Comparison of ENCODE assay signal across 24 mouse cellular contexts in genomic region chr14:55335586-55335985, GRCm38 (mm10).
A peak's percentile ranks its signal among the peaks of the same experiment; 100 is the strongest.
DNase-seq lines count a peak whose midpoint lies in the region; ATAC-seq and TF ChIP-seq lines count a peak whose summit lies in the region.
"Had no signal": no experiment of that assay in that cellular context is flagged by ENCODE, and none has a peak within 500 bp of the region (broad histone marks: within the 10 kb centered on the region; RNA-seq: fewer than 3 reads in every experiment).

No protein-coding gene starts in this region.

- DNase-seq in cerebellum, postnatal 10 days = peak; percentile 49 to 70
- DNase-seq in cerebellum, adult 9-11 months = no peak
- DNase-seq in hindbrain, postnatal 0 days (ENCODE audit: low spot score) = peak; percentile 27
- no peak for DNase-seq in hindbrain, embryonic 11.5 days (ENCODE audit: low spot score)
- DNase-seq in midbrain, postnatal 0 days (ENCODE audit: low spot score) = peak; percentile 18
- DNase-seq in midbrain, embryonic 14.5 days = no peak
- DNase-seq: adrenal gland, adult 8-10 months; adrenal gland, postnatal 25 days; cerebellum, adult 11 months; gastrocnemius, postnatal 10 days; gastrocnemius, postnatal 36 days; heart, adult 2 months; heart, postnatal 14 days; heart, postnatal 4 days; kidney, adult 11 months had no signal

- H3K9me3 ChIP-seq in hindbrain, postnatal 0 days (ENCODE audit: low read length) = no peaks in the 10 kb centered on the region
- no peaks in the 10 kb centered on the region for H3K9me3 ChIP-seq in hindbrain, embryonic 11.5 days (ENCODE audit: control insufficient read depth, low read length)
- H3K9me3 ChIP-seq in midbrain, postnatal 0 days (ENCODE audit: low read length) = no peaks in the 10 kb centered on the region
- no peaks in the 10 kb centered on the region for H3K9me3 ChIP-seq in midbrain, embryonic 14.5 days (ENCODE audit: control insufficient read depth, low read length)
- H3K9me3 ChIP-seq: embryonic facial prominence, embryonic 12.5 days; embryonic facial prominence, embryonic 15.5 days; forebrain, embryonic 12.5 days; heart, embryonic 10.5 days; heart, embryonic 13.5 days; hindbrain, embryonic 12.5 days; hindbrain, embryonic 15.5 days; intestine, embryonic 15.5 days had no signal

- WGBS in hindbrain, postnatal 0 days = 93% methylated on average over 1 of the region's 1 CpGs
- whole genome bisulfite sequencing in hindbrain, embryonic 11.5 days = 88% methylated on average over 1 of the region's 1 CpGs
- 71% methylated on average over 1 of the region's 1 CpGs for WGBS in midbrain, postnatal 0 days
- WGBS in midbrain, embryonic 14.5 days = 78% methylated on average over 1 of the region's 1 CpGs

- no peak overlapping the region for H3K4me3 ChIP-seq in hindbrain, postnatal 0 days (ENCODE audit: low read length)
- no peak overlapping the region for H3K4me3 ChIP-seq in hindbrain, embryonic 11.5 days (ENCODE audit: low read depth, low read length)
- H3K4me3 ChIP-seq in midbrain, postnatal 0 days (ENCODE audit: low read depth, low read length) = no peak overlapping the region
- H3K4me3 ChIP-seq in midbrain, embryonic 14.5 days (replicated peaks; ENCODE audit: low read depth, low read length) = no peak overlapping the region
- H3K4me3 ChIP-seq: embryonic facial prominence, embryonic 12.5 days; embryonic facial prominence, embryonic 15.5 days; forebrain, embryonic 12.5 days; heart, adult 2 months; heart, embryonic 10.5 days; heart, embryonic 13.5 days; hindbrain, embryonic 12.5 days; hindbrain, embryonic 15.5 days; intestine, embryonic 15.5 days had no signal

- H3K4me2 ChIP-seq in hindbrain, postnatal 0 days (ENCODE audit: low read depth, low read length) = no peak overlapping the region
- H3K4me2 ChIP-seq in hindbrain, embryonic 11.5 days (replicated peaks; ENCODE audit: low read depth, low read length) = no peak overlapping the region
- H3K4me2 ChIP-seq in midbrain, postnatal 0 days (ENCODE audit: low read depth, low read length, poor library complexity, severe bottlenecking) = no peak overlapping the region
- no peak overlapping the region for H3K4me2 ChIP-seq in midbrain, embryonic 14.5 days (ENCODE audit: low read length)
- H3K4me2 ChIP-seq: embryonic facial prominence, embryonic 12.5 days; embryonic facial prominence, embryonic 15.5 days; forebrain, embryonic 12.5 days; heart, embryonic 13.5 days; hindbrain, embryonic 12.5 days; hindbrain, embryonic 15.5 days; intestine, embryonic 15.5 days had no signal

- ATAC-seq in hindbrain, postnatal 0 days = no peak
- no peak for ATAC-seq in hindbrain, embryonic 11.5 days (ENCODE audit: low FRiP score)
- ATAC-seq in midbrain, postnatal 0 days (ENCODE audit: low FRiP score) = no peak
- ATAC-seq in midbrain, embryonic 14.5 days (ENCODE audit: low FRiP score, low TSS enrichment) = no peak
- ATAC-seq: activated CD4-positive, CD25-positive, alpha-beta regulatory T cell, adult 4 months; intestine, embryonic 15.5 days had no signal

- no peaks in the 10 kb centered on the region for H3K36me3 ChIP-seq in hindbrain, postnatal 0 days (ENCODE audit: insufficient read depth, low read length)
- H3K36me3 ChIP-seq in hindbrain, embryonic 11.5 days (ENCODE audit: control insufficient read depth, insufficient read depth, low read length) = no peaks in the 10 kb centered on the region
- H3K36me3 ChIP-seq in midbrain, postnatal 0 days (ENCODE audit: insufficient read depth, low read length) = no peaks in the 10 kb centered on the region
- H3K36me3 ChIP-seq in midbrain, embryonic 14.5 days (ENCODE audit: control insufficient read depth, insufficient read depth, low read length) = no peaks in the 10 kb centered on the region
- H3K36me3 ChIP-seq: embryonic facial prominence, embryonic 12.5 days; embryonic facial prominence, embryonic 15.5 days; forebrain, embryonic 12.5 days; heart, embryonic 10.5 days; heart, embryonic 13.5 days; hindbrain, embryonic 12.5 days; hindbrain, embryonic 15.5 days; intestine, embryonic 15.5 days had no signal

- TF ChIP-seq CTCF in hindbrain, postnatal 0 days (IDR thresholded peaks at IDR 0.05; ENCODE audit: low read depth) = no peak
- no peak for TF ChIP-seq CTCF in midbrain, postnatal 0 days (IDR thresholded peaks at IDR 0.05)

- 0 out of 2 replicates have a peak overlapping the region, but pooled peaks have one; percentile 20 for H3K27ac ChIP-seq in hindbrain, postnatal 0 days
- no peak overlapping the region for H3K27ac ChIP-seq in hindbrain, embryonic 11.5 days (ENCODE audit: low read depth, low read length)
- H3K27ac ChIP-seq in midbrain, postnatal 0 days (ENCODE audit: low read depth, low read length) = no peak overlapping the region
- H3K27ac ChIP-seq in midbrain, embryonic 14.5 days (replicated peaks; ENCODE audit: low read depth, low read length) = no peak overlapping the region
- H3K27ac ChIP-seq: embryonic facial prominence, embryonic 12.5 days; embryonic facial prominence, embryonic 15.5 days; heart, adult 2 months; heart, embryonic 10.5 days; heart, embryonic 13.5 days; hindbrain, embryonic 12.5 days; hindbrain, embryonic 15.5 days; intestine, embryonic 15.5 days had no signal

- H3K27me3 ChIP-seq in hindbrain, postnatal 0 days (ENCODE audit: insufficient read depth, low read length) = no peaks in the 10 kb centered on the region
- H3K27me3 ChIP-seq in hindbrain, embryonic 11.5 days (ENCODE audit: control insufficient read depth, insufficient read depth, low read length) = no peaks in the 10 kb centered on the region
- H3K27me3 ChIP-seq in midbrain, postnatal 0 days (ENCODE audit: insufficient read depth, low read length) = no peaks in the 10 kb centered on the region
- H3K27me3 ChIP-seq in midbrain, embryonic 14.5 days (ENCODE audit: control insufficient read depth, insufficient read depth, low read length) = no peaks in the 10 kb centered on the region
- H3K27me3 ChIP-seq: embryonic facial prominence, embryonic 12.5 days; embryonic facial prominence, embryonic 15.5 days; forebrain, embryonic 12.5 days; heart, embryonic 13.5 days; hindbrain, embryonic 12.5 days; hindbrain, embryonic 15.5 days; intestine, embryonic 15.5 days had no signal

- H3K9ac ChIP-seq in hindbrain, postnatal 0 days (replicated peaks; ENCODE audit: low read length) = no peak overlapping the region
- H3K9ac ChIP-seq in hindbrain, embryonic 11.5 days (ENCODE audit: low read depth, low read length) = no peak overlapping the region
- H3K9ac ChIP-seq in midbrain, postnatal 0 days (replicated peaks; ENCODE audit: low read length, poor library complexity, severe bottlenecking) = no peak overlapping the region
- no peak overlapping the region for H3K9ac ChIP-seq in midbrain, embryonic 14.5 days (replicated peaks; ENCODE audit: low read length)
- H3K9ac ChIP-seq: embryonic facial prominence, embryonic 12.5 days; embryonic facial prominence, embryonic 15.5 days; forebrain, embryonic 12.5 days; heart, embryonic 13.5 days; hindbrain, embryonic 12.5 days; hindbrain, embryonic 15.5 days; intestine, embryonic 15.5 days had no signal

- H3K4me1 ChIP-seq in hindbrain, postnatal 0 days (ENCODE audit: insufficient read depth, low read length) = no peaks in the 10 kb centered on the region; the same call in 1 of the 2 replicates
- no peaks in the 10 kb centered on the region for H3K4me1 ChIP-seq in hindbrain, embryonic 11.5 days (replicated peaks; ENCODE audit: control insufficient read depth, insufficient read depth, low read length)
- no peaks in the 10 kb centered on the region for H3K4me1 ChIP-seq in midbrain, postnatal 0 days (ENCODE audit: insufficient read depth, low read length)
- peaks cover 22% of the 10 kb centered on the region for H3K4me1 ChIP-seq in midbrain, embryonic 14.5 days (ENCODE audit: control insufficient read depth, insufficient read depth, low read length)
- H3K4me1 ChIP-seq: embryonic facial prominence, embryonic 12.5 days; intestine, embryonic 15.5 days had no signal

Comparison
In these comparisons a context has a peak if more than half of its experiments do, and no peak if none do; other contexts are left out.
1. DNase-seq: peak in cerebellum, postnatal 10 days (2 of 2), hindbrain, postnatal 0 days (single experiment) and midbrain, postnatal 0 days (single experiment); none in cerebellum, adult 9-11 months (single experiment), hindbrain, embryonic 11.5 days (single experiment) and midbrain, embryonic 14.5 days (single experiment).